Mouse (Mus musculus): ENCODE data around the gene Ntsr1. TPM values are rescaled to one million over a fixed set of nuclear protein-coding genes. Genes with fewer than 3 reads are reported as not detected.

Ntsr1 gene
- total and polyA plus RNA-seq, 3 experiments, result not detected

- Histone ChIP-seq H3K4me1 (ENCODE audit: control insufficient read depth in 1 of 2, insufficient read depth in 2 of 2, low read length in 2 of 2) (no peaks in the 10 kb centered on the region), H3K9ac (ENCODE audit: control insufficient read depth, low read depth, low read length, poor library complexity, severe bottlenecking) (no peak overlapping the region), H3K27me3 (ENCODE audit: control insufficient read depth in 1 of 2, insufficient read depth in 2 of 2, low read length in 2 of 2) (peaks cover 12 to 13% of the 10 kb centered on the region in 2 experiments), H3K27ac (ENCODE audit: control insufficient read depth, low read depth, low read length) (no peak overlapping the region), H3K36me3 (ENCODE audit: control insufficient read depth in 1 of 2, insufficient read depth in 2 of 2, low read length in 2 of 2) (no peaks in the 10 kb centered on the region), H3K4me3 (ENCODE audit: control insufficient read depth in 1 of 2, insufficient read depth in 1 of 2, low read depth in 2 of 2, low read length in 2 of 2) (no peak overlapping the region), H3K79me2 (ENCODE audit: control insufficient read depth, insufficient read depth, low read length, poor library complexity) (no peaks in the 10 kb centered on the region), H3K9me3 (replicated peaks; ENCODE audit: insufficient read depth, low read length) (no peaks in the 10 kb centered on the region)
- no peak for TF ChIP-seq NELFE (IDR thresholded peaks at IDR 0.05; ENCODE audit: low read depth, low read length)
- no peak for TF ChIP-seq ZC3H11A (IDR thresholded peaks at IDR 0.05; ENCODE audit: low read depth, low read length)
- TF ChIP-seq KAT2A (conservative IDR thresholded peaks at IDR 0.05; ENCODE audit: low read depth, low read length), result no peak
- no peak for TF ChIP-seq NRF1 (IDR thresholded peaks at IDR 0.05; ENCODE audit: insufficient read depth, low read depth, low read length, poor library complexity, severe bottlenecking)
- no peak for TF ChIP-seq POLR2AphosphoS2 (IDR thresholded peaks at IDR 0.05; ENCODE audit: low read length)
- TF ChIP-seq SIN3A (IDR thresholded peaks at IDR 0.05; ENCODE audit: low read length), result no peak
- DNase-seq (ENCODE audit: low read depth, low spot score), result no peak
Observed at GRCm38 (mm10) chr2:180569028-180569643, 69.4 kb downstream of the Ntsr1 start.

- TF ChIP-seq E2F4 (IDR thresholded peaks at IDR 0.05; ENCODE audit: borderline replicate concordance, low read depth, low read length) (no peak), EP300 (IDR thresholded peaks at IDR 0.05; ENCODE audit: low read depth in 1 of 2, low read length in 2 of 2) (no peak), BHLHE40 (IDR thresholded peaks at IDR 0.05; ENCODE audit: borderline replicate concordance, low read depth, low read length) (no peak), CTCF (IDR thresholded peaks at IDR 0.05 in 2 of 3, conservative IDR thresholded peaks at IDR 0.05 in 1 of 3; ENCODE audit: control insufficient read depth in 1 of 3, insufficient read depth in 1 of 3, low read depth in 2 of 3, low read length in 3 of 3, poor library complexity in 1 of 3, severe bottlenecking in 1 of 3) (no peak), POLR2AphosphoS5 (IDR thresholded peaks at IDR 0.05; ENCODE audit: borderline replicate concordance, low read depth, low read length) (no peak), MYB (IDR thresholded peaks at IDR 0.05; ENCODE audit: low read depth, low read length) (no peak), USF2 (IDR thresholded peaks at IDR 0.05; ENCODE audit: borderline replicate concordance in 1 of 2, insufficient read depth in 1 of 2, low read depth in 1 of 2, low read length in 2 of 2) (no peak), RAD21 (IDR thresholded peaks at IDR 0.05; ENCODE audit: low read depth, low read length) (no peak), TAL1 (IDR thresholded peaks at IDR 0.05; ENCODE audit: low read length) (no peak), TBP (IDR thresholded peaks at IDR 0.05; ENCODE audit: low read depth, low read length) (no peak)
- peaks cover 2 to 11% of the 10 kb centered on the region in 2 experiments for H3K4me1 ChIP-seq (ENCODE audit: control insufficient read depth in 1 of 2, insufficient read depth in 2 of 2, low read length in 2 of 2)
- peaks cover 0 to 11% of the 10 kb centered on the region in 2 experiments; a peak in 2 of 4 replicates for H3K36me3 ChIP-seq (ENCODE audit: control insufficient read depth in 1 of 2, insufficient read depth in 2 of 2, low read length in 2 of 2)
- H3K4me3 ChIP-seq (ENCODE audit: control insufficient read depth in 1 of 2, insufficient read depth in 1 of 2, low read depth in 2 of 2, low read length in 2 of 2), result no peak overlapping the region
- no peak for DNase-seq (ENCODE audit: low read depth, low spot score)
- H3K27ac ChIP-seq (ENCODE audit: control insufficient read depth, low read depth, low read length), result no peak overlapping the region
- H3K27me3 ChIP-seq (ENCODE audit: control insufficient read depth in 1 of 2, insufficient read depth in 2 of 2, low read length in 2 of 2), result peaks cover 0 to 3% of the 10 kb centered on the region in 2 experiments; a peak in 3 of 4 replicates
- no peaks in the 10 kb centered on the region for H3K9me3 ChIP-seq (replicated peaks; ENCODE audit: insufficient read depth, low read length)
- no peaks in the 10 kb centered on the region for H3K79me2 ChIP-seq (ENCODE audit: control insufficient read depth, insufficient read depth, low read length, poor library complexity)
- no peak overlapping the region for H3K9ac ChIP-seq (ENCODE audit: control insufficient read depth, low read depth, low read length, poor library complexity, severe bottlenecking)
Observed at GRCm38 (mm10) chr2:180576482-180576881, 76.7 kb downstream of the Ntsr1 start.
